Mouse (Mus musculus): Measurements from ENCODE around the gene Plac9b. TPM values are rescaled to one million over a fixed set of nuclear protein-coding genes. Genes with fewer than 3 reads are reported as not detected.
"Not testable (repeated sequence)": the region's sequence is repeated elsewhere in the genome, so short reads cannot be mapped to it uniquely, and the experiment has no call there.

Gene Plac9b
- total RNA-seq (2022) = 10 to 100 TPM; 37.8 to 52.7 (median 49.5) TPM

- not testable (repeated sequence) for DNase-seq
Observed at GRCm38 (mm10) chr14:26182380-26182779, at the start of gene Plac9b. Gene Plac9b (minus strand): TSS chr14:26182480.

DNA sequence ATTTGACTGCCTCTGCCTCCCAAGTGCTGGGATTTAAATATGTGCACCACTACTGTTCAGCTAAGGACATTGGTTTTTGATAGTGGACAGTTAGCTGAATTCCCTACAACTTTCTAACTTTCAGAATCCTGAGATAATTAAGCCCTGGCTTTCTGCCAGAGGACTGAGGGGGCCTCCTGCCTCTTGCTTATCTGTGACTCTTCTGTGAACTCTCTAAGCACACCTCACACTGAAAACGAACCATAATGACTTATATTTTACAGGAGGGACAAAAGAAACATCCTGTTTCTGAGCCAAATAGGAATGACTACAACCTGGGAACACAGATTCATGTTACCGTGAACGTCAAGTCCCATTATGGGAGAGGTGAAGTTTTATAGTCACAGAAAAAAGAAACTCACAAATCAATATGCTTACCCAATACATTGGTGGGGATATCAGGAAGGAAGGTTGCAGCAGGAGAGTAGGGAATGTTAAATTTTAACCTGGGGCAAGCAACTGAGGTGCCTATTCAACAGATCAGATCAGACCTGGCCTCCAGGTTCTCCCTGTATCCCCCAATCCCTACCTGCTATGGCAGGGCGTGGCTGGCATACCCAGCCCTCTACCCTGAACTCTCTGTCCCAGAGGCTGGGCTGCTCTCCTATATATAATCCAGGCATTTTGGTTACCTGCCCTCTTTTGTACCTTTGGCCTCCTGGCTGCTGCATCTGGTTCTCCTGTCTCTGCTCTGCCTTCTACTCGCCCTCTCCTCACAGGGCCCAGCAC lies 34.1 kb upstream of the Plac9b start:
- not testable (repeated sequence) for DNase-seq

GRCm38 (mm10) chr14:26206926-26207247 lies 24.6 kb upstream of the Plac9b start, which contains the start of gene Tmem254b:
Gene Tmem254b (minus strand): TSS chr14:26207041.
- not testable (repeated sequence) for DNase-seq

- DNase-seq = not testable (repeated sequence)
Observed at GRCm38 (mm10) chr14:26206197-26206925, 24.1 kb upstream of the Plac9b start.

DNA sequence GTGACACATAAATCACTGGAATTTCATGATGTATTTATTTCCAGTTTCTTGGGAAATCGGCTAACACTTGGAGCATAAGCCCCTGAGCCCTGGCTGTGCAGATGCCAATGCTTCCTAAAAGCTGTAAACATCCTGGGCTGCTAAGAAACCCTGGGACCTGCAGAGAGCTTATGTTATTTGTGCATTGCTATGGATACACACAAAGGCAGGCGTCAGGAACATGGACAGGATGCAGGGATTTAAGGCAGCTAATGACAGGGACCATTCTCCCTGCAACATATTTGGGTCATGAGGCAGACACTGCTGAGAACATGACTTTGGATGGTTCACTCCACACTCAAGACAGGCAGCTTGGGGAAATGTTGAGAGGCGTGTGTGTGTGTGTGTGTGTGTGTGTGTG lies 15.6 kb upstream of the Plac9b start:
- DNase-seq = not testable (repeated sequence)

DNA sequence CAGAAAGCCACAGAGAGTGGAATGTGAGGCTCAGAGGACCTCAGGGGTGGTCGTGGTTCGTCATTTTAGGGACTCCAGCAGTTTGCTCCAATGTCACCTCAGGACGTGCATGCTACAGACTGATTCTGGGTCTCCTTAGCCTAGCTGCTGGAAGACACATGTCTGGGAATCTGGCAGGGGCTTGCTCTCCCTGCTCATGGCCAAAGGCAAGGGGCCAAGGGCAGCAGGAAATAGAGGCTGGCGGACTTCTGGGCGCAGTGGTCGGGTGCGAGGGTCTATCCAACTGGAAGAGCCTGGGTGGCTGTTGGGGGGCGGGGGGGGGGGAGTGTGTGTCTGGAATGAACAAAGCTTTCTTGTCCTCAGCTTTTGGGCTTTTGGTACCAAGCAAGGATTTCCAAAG lies 6.1 kb upstream of the Plac9b start:
- not testable (repeated sequence) for DNase-seq

GRCm38 (mm10) chr14:26186638-26187037 lies 4.4 kb upstream of the Plac9b start:
- DNase-seq = not testable (repeated sequence)

DNA sequence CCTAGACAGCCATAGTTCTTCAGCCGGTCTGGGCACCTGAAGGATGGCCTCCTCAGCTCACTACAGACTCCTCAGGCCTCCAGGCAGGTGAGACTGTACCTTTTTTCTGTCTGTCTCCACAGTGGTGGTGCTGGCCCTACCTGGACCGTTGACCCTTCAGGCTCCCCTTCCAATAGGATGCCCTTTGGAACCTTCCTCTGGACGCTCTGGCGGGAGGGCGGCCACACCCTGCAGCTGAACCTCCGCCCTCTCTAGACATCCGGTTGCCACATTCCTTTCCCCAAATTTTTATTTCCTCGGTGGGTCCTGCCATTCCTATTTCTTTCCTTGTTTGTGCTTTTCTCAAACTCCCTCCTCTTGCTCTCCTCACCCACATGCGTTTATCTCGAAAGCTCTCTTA lies 620 bp downstream of the Plac9b start:
- not testable (repeated sequence) for DNase-seq

- DNase-seq = not testable (repeated sequence)
Observed at GRCm38 (mm10) chr14:26175028-26175427, 7.3 kb downstream of the Plac9b start.

DNA sequence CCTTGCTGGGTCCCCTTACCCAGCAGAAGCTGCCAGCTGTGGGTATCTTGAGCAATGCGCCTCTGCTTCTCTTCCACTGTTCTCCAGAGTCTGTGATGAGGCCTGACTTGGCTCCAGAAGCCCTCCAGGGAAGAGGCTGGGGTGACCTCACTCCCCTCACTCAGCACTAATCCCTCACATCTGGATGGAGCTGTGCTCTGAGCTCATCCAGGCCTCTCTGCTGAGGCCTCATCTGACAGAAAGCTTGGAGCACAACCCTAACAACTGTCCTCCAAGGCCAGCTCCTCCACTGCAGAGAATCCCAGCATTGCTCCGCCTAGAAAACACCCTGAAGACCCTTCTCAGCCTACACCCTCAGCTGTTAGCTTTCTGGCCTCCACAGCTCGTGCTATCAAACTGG lies 8.3 kb downstream of the Plac9b start:
- not testable (repeated sequence) for DNase-seq

GRCm38 (mm10) chr14:26165266-26165665 lies 17.0 kb downstream of the Plac9b start:
- DNase-seq = not testable (repeated sequence)

- DNase-seq = not testable (repeated sequence)
Observed at GRCm38 (mm10) chr14:26162423-26162822, 19.9 kb downstream of the Plac9b start.

DNA sequence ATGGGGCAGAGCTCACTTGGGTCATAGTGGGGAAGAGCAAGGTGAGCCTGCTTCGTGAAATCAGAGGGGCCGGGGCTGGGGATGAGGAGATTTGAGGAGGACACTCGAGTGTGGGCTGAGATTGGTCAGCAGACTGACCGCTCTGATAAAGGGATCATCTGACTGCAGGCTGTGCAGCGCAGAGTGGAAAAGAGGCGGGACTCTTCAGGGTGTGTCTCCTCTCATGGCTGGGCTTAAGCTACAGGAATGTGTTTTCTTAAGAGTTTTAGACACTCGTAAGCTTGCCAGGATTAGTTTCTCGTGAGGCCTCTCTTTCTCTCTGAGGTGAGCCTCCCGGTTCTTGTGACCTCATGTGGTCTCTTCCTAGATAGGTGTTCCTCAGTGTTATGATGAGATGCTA lies 21.1 kb downstream of the Plac9b start:
- DNase-seq = not testable (repeated sequence)

DNA sequence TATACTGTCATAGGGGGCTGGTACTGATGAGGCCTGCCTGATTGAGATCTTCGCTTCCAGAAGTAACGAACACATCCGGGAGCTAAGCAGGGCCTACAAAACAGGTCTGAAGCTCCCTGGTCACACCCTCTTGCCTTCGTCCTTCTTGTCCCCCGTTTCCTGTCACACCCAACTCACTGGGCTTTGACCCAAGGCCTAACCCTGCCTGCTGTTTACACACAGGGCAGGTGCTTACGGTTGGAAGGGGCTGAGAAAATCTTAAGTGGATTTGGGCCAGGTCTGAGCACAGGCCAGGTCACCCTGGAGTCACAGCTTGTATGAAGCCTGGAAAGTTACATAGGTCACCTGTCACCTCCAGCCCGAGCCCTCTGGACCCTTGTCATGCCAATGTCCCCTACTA lies 26.2 kb downstream of the Plac9b start:
- DNase-seq = not testable (repeated sequence)

DNA sequence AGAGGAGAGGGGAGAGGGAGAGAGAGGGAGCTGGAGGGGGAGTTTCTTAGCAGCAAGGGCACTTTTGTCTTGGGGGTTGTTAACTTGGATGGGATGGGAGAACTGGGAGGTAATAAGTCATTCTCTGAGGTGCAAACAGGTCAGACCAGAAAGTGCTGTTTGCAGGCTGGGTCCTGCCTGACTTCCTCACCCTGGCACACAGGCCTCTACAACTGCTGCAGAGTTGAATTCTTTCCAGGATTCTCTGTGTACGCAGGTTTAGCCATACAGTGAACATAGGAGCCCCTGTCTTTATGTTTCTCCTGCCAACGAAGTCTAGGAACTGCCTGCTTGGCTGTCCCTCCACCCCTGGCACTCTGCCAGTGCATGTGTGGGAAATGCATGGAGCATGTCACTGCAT lies 35.2 kb downstream of the Plac9b start:
- not testable (repeated sequence) for DNase-seq

DNA sequence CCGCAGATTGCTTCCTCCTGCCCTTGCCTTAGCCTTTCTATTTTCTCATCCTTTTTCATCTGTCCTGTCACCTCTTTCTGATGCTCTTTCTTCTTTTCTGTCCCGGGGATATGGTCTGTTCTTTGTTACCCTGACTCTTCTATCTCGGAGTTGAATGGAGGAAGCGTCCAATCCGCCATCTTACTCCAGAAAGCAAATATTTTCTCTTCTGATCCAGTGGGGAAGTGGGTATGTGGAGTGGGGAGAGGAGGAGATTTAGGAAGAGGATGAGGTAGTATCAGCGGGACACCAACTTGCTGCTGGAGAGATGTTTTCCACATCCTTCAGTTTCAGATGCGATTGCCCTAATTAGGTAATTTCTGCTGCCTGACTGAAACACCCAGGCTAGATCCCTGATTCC lies 63.2 kb downstream of the Plac9b start:
- not testable (repeated sequence) for DNase-seq

- DNase-seq = not testable (repeated sequence)
Observed at GRCm38 (mm10) chr14:26118550-26119000, 63.7 kb downstream of the Plac9b start.

- not testable (repeated sequence) for DNase-seq
Observed at GRCm38 (mm10) chr14:26118150-26118549, 64.1 kb downstream of the Plac9b start, which contains the start of gene Duxbl2. Gene Duxbl2 (plus strand): TSS chr14:26118349.

Other genes with a start within 250 kb of the Plac9b start
- not detected for gene Cphx1, start 244.2 kb downstream of the Plac9b start, total RNA-seq (2022)
- under 1 TPM in 1 of 4 experiments, not detected in 3; 0.62 TPM for gene Duxbl1, start 203.9 kb downstream of the Plac9b start, total RNA-seq (2022)
- 10 to 100 TPM in 3 of 4 experiments, 1 to 10 TPM in 1; 7.3 to 20.4 (median 17.7) TPM for gene Gm9780, start 139.8 kb downstream of the Plac9b start, total RNA-seq (2022)
- gene Tmem254c, start 115.1 kb downstream of the Plac9b start, total RNA-seq (2022) = 10 to 100 TPM in 3 of 4 experiments, 1 to 10 TPM in 1; 8.7 to 18.2 (median 12.9) TPM
- gene Cphx2, start 101.0 kb downstream of the Plac9b start, total RNA-seq (2022) = not detected
- not detected for gene Cphx3, start 100.2 kb downstream of the Plac9b start, total RNA-seq (2022)
- gene Duxbl2, start 64.1 kb downstream of the Plac9b start, total RNA-seq (2022) = under 1 TPM in 3 of 4 experiments, not detected in 1; 0.26 to 0.86 (median 0.70) TPM
- gene Tmem254b, start 24.6 kb upstream of the Plac9b start, total RNA-seq (2022) = 10 to 100 TPM in 1 of 4 experiments, 1 to 10 TPM in 3; 3.5 to 14.2 (median 7.8) TPM
- gene Duxbl3, start 75.5 kb upstream of the Plac9b start, total RNA-seq (2022) = under 1 TPM in 1 of 4 experiments, not detected in 3; 0.81 TPM